Mouse (Mus musculus) cerebellum, adult 2 months (tissue): ENCODE results near the gene Ogdh.

Experiments
- CTCF ChIP-seq: fragments of 200-500 bp; IDR thresholded peaks from 2 replicates; pipeline ENCODE4 v1.5.1; 2011; ENCODE audit warnings: low read depth, mild to moderate bottlenecking, control low read depth, low read length, moderate library complexity, borderline replicate concordance; ENCODE audit not compliant: insufficient read depth
- POLR2A ChIP-seq: fragments of 200-500 bp; IDR thresholded peaks from 2 replicates; pipeline ENCODE4 v1.6.1; 2011; ENCODE audit warnings: low read length, control low read depth, borderline replicate concordance; ENCODE audit not compliant: insufficient read depth

- TF ChIP-seq CTCF, result no peak
- TF ChIP-seq POLR2A, result no peak
Measured at GRCm38 (mm10) chr11:6380916-6381315, 89.5 kb downstream of the Ogdh start.
